In genomic region chr17:50188662-50189345, GRCm38 (mm10) we compare ENCODE assay signal across 7 mouse cellular contexts. TPM values are rescaled to one million over a fixed set of nuclear protein-coding genes. Genes with fewer than 3 reads are reported as not detected.
A peak's percentile ranks its signal among the peaks of the same experiment; 100 is the strongest.
DNase-seq lines count a peak whose midpoint lies in the region; ATAC-seq and TF ChIP-seq lines count a peak whose summit lies in the region.

No protein-coding gene starts in this region.

- no peak for TF ChIP-seq CTCF in lung, embryonic 14.5 days (IDR thresholded peaks at IDR 0.05; ENCODE audit: low read depth)
- no peak for TF ChIP-seq CTCF in lung, adult 2 months (IDR thresholded peaks at IDR 0.05; ENCODE audit: insufficient read depth, low read length)
- TF ChIP-seq CTCF in intestine, postnatal 0 days (IDR thresholded peaks at IDR 0.05; ENCODE audit: low read depth), result no peak

- DNase-seq in lung, embryonic 14.5 days, result no peak
- no peak for DNase-seq in lung, adult 2 months
- DNase-seq in forebrain, embryonic 14.5 days (ENCODE audit: low spot score), result no peak
- DNase-seq in natural killer cell, adult 2 months (ENCODE audit: low spot score in 2 of 2), result no peak
- DNase-seq in cerebellum, adult 9-11 months, result no peak

- WGBS in lung, embryonic 14.5 days, result 67% methylated on average over 12 of the region's 12 CpGs
- 68% methylated on average over 12 of the region's 12 CpGs for WGBS in lung, adult 2 months
- WGBS in forebrain, embryonic 14.5 days, result 73% methylated on average over 12 of the region's 12 CpGs
- 73% methylated on average over 12 of the region's 12 CpGs for WGBS in intestine, postnatal 0 days
- 73% methylated on average over 12 of the region's 12 CpGs for WGBS in neural tube, embryonic 15.5 days

- no peak for TF ChIP-seq POLR2A in lung, adult 2 months (IDR thresholded peaks at IDR 0.05; ENCODE audit: borderline replicate concordance, extremely low read depth, low read depth, low read length)

- H3K4me2 ChIP-seq in lung, embryonic 14.5 days, result peak overlapping the region; percentile 99
- peak overlapping the region; percentile 100 for H3K4me2 ChIP-seq in forebrain, embryonic 14.5 days (ENCODE audit: low read length)
- peak overlapping the region; percentile 73 for H3K4me2 ChIP-seq in intestine, postnatal 0 days (replicated peaks; ENCODE audit: low read depth)
- H3K4me2 ChIP-seq in neural tube, embryonic 15.5 days, result peak overlapping the region; percentile 100

- ATAC-seq in lung, embryonic 14.5 days (ENCODE audit: insufficient read depth), result 0 out of 2 replicates have a peak, but pooled peaks have one; percentile 10
- ATAC-seq in forebrain, embryonic 14.5 days, result 0 out of 2 replicates have a peak, but pooled peaks have one; percentile 8
- no peak for ATAC-seq in intestine, postnatal 0 days
- ATAC-seq in neural tube, embryonic 15.5 days (ENCODE audit: low FRiP score), result 0 out of 2 replicates have a peak, but pooled peaks have one; percentile 4

- H3K36me3 ChIP-seq in lung, embryonic 14.5 days (ENCODE audit: insufficient read depth), result no peaks in the 10 kb centered on the region
- H3K36me3 ChIP-seq in forebrain, embryonic 14.5 days (ENCODE audit: control insufficient read depth, insufficient read depth, low read length), result no peaks in the 10 kb centered on the region
- no peaks in the 10 kb centered on the region for H3K36me3 ChIP-seq in intestine, postnatal 0 days (ENCODE audit: control insufficient read depth, insufficient read depth)
- no peaks in the 10 kb centered on the region for H3K36me3 ChIP-seq in neural tube, embryonic 15.5 days

- H3K4me3 ChIP-seq in lung, embryonic 14.5 days (ENCODE audit: low read depth, low read length), result peak overlapping the region; percentile 68; the same call in 1 of the 2 replicates
- H3K4me3 ChIP-seq in lung, adult 2 months (replicated peaks; ENCODE audit: extremely low read depth, low read depth, low read length), result no peak overlapping the region
- H3K4me3 ChIP-seq in forebrain, embryonic 14.5 days (ENCODE audit: low read depth, low read length), result peak overlapping the region; percentile 61; the same call in 1 of the 2 replicates
- peak overlapping the region; percentile 56; the same call in 1 of the 2 replicates for H3K4me3 ChIP-seq in intestine, postnatal 0 days (ENCODE audit: low read depth, low read length)
- H3K4me3 ChIP-seq in neural tube, embryonic 15.5 days (replicated peaks), result peak overlapping the region; percentile 71

- peaks cover 14% of the 10 kb centered on the region for H3K27me3 ChIP-seq in lung, embryonic 14.5 days (ENCODE audit: insufficient read depth, low read length)
- H3K27me3 ChIP-seq in forebrain, embryonic 14.5 days (replicated peaks; ENCODE audit: control insufficient read depth, insufficient read depth, low read length), result peaks cover 15% of the 10 kb centered on the region
- peaks cover 14% of the 10 kb centered on the region for H3K27me3 ChIP-seq in intestine, postnatal 0 days (replicated peaks; ENCODE audit: control insufficient read depth, insufficient read depth, low read length)
- peaks cover 16% of the 10 kb centered on the region for H3K27me3 ChIP-seq in neural tube, embryonic 15.5 days (replicated peaks)

- H3K4me1 ChIP-seq in lung, embryonic 14.5 days (ENCODE audit: insufficient read depth), result peaks cover 4% of the 10 kb centered on the region; the same call in 1 of the 2 replicates
- H3K4me1 ChIP-seq in lung, adult 2 months (ENCODE audit: control insufficient read depth, insufficient read depth, low read length), result 0 out of 2 replicates have a peak, but pooled peaks cover 5% of the 10 kb centered on the region
- H3K4me1 ChIP-seq in forebrain, embryonic 14.5 days (ENCODE audit: control insufficient read depth, insufficient read depth, low read length), result peaks cover 5% of the 10 kb centered on the region; the same call in 1 of the 2 replicates
- no peaks in the 10 kb centered on the region for H3K4me1 ChIP-seq in intestine, postnatal 0 days (replicated peaks; ENCODE audit: control insufficient read depth, insufficient read depth, low read length)
- peaks cover 48% of the 10 kb centered on the region for H3K4me1 ChIP-seq in neural tube, embryonic 15.5 days

- H3K9me3 ChIP-seq in lung, embryonic 14.5 days (ENCODE audit: low read depth, low read length), result no peaks in the 10 kb centered on the region
- no peaks in the 10 kb centered on the region for H3K9me3 ChIP-seq in forebrain, embryonic 14.5 days (replicated peaks; ENCODE audit: control insufficient read depth, low read length)
- H3K9me3 ChIP-seq in intestine, postnatal 0 days (ENCODE audit: control insufficient read depth), result no peaks in the 10 kb centered on the region
- H3K9me3 ChIP-seq in neural tube, embryonic 15.5 days (replicated peaks), result no peaks in the 10 kb centered on the region

- no peak overlapping the region for H3K27ac ChIP-seq in lung, embryonic 14.5 days (ENCODE audit: low read depth)
- no peak overlapping the region for H3K27ac ChIP-seq in forebrain, embryonic 14.5 days (ENCODE audit: low read depth, low read length)
- H3K27ac ChIP-seq in intestine, postnatal 0 days (ENCODE audit: low read depth, low read length), result no peak overlapping the region
- H3K27ac ChIP-seq in neural tube, embryonic 15.5 days (replicated peaks), result no peak overlapping the region

- no peak overlapping the region for H3K9ac ChIP-seq in lung, embryonic 14.5 days
- H3K9ac ChIP-seq in forebrain, embryonic 14.5 days (ENCODE audit: low read length), result no peak overlapping the region
- H3K9ac ChIP-seq in intestine, postnatal 0 days (ENCODE audit: low read depth, low read length), result no peak overlapping the region
- no peak overlapping the region for H3K9ac ChIP-seq in neural tube, embryonic 15.5 days (replicated peaks)

RNA-seq across cellular contexts. Expression of gene Rftn1, which starts 1.7 kb away (rescaled TPM):
- 17.4 and 19.0 TPM in 2 replicates for polyA plus RNA-seq in lung, embryonic 14.5 days (2014; fragmentation: Nextera tagmentation; extraction: Ambion mirVana)
- polyA plus RNA-seq in lung, adult 2 months (2012; rRNA removed), result 32.4 and 49.5 TPM in 2 replicates
- 14.8 and 21.1 TPM in 2 replicates for polyA plus RNA-seq in forebrain, embryonic 14.5 days (2014; fragmentation: Nextera tagmentation; extraction: Ambion mirVana)
- 6.9 and 7.1 TPM in 2 replicates for polyA plus RNA-seq in intestine, postnatal 0 days (2015; fragmentation: Nextera tagmentation; extraction: Ambion mirVana)
- 17.9 and 20.2 TPM in 2 replicates for polyA plus RNA-seq in neural tube, embryonic 15.5 days (2015; fragmentation: Nextera tagmentation; extraction: Ambion mirVana)
